Mouse (Mus musculus): ENCODE measurements around the gene Aim2.
A peak's percentile ranks its signal among the peaks of the same experiment; 100 is the strongest.
"Not testable (repeated sequence)": the region's sequence is repeated elsewhere in the genome, so short reads cannot be mapped to it uniquely, and the experiment has no call there.

The Aim2 gene

GRCm38 (mm10) chr1:173456761-173457160, 106.1 kb downstream of the Aim2 start:
- DNase-seq (ENCODE audit: low read depth) = no peak

- DNase-seq (ENCODE audit: low read depth) = not testable (repeated sequence)
These were observed 129.9 kb downstream of the Aim2 start for GRCm38 (mm10) chr1:173480399-173481181.

- not testable (repeated sequence) for DNase-seq (ENCODE audit: low read depth)
These were observed 130.5 kb downstream of the Aim2 start for GRCm38 (mm10) chr1:173481182-173481574.

- DNase-seq (ENCODE audit: low read depth) = peak; percentile 69
These were observed 140.3 kb downstream of the Aim2 start, which contains the start of gene Ifi206 for GRCm38 (mm10) chr1:173490812-173491480. TSS of gene Ifi206 (minus strand) at chr1:173491041.

GRCm38 (mm10) chr1:173491483-173491882, 140.8 kb downstream of the Aim2 start:
- DNase-seq (ENCODE audit: low read depth) = peak; percentile 50

- peak; percentile 49 for DNase-seq (ENCODE audit: low read depth)
These were observed 159.9 kb downstream of the Aim2 start for GRCm38 (mm10) chr1:173510595-173510994.
